Mouse (Mus musculus) frontal cortex, postnatal 25 days (tissue): ENCODE results near the gene Hcrt.

Source experiments
- DNase-seq, 2 experiments: peaks; one replicate each; pipeline ENCODE4 v3.0.0; 2022; ENCODE audit warnings: low spot score in 2 of 2

Hcrt gene

DNA sequence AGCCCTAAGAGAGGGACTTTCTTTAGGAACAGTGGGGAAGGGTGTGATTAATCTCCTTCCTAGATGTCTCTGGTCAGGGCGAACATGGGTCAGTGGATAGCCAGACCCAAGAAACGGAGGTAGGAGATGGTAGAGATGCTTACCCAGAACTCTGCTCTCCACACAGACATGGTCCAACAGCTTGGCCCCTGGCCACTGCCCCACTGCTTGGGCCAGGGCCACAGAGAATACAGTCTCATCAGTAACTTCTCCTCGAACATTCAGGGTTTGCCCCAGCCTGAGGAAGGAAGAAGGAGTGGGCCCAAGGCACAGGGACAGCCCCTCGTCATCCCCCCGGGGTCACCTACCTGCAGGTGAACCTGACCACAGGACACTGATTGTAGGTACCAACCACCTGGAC, 5.1 kb upstream of the Hcrt start:
- DNase-seq: no peak

DNA sequence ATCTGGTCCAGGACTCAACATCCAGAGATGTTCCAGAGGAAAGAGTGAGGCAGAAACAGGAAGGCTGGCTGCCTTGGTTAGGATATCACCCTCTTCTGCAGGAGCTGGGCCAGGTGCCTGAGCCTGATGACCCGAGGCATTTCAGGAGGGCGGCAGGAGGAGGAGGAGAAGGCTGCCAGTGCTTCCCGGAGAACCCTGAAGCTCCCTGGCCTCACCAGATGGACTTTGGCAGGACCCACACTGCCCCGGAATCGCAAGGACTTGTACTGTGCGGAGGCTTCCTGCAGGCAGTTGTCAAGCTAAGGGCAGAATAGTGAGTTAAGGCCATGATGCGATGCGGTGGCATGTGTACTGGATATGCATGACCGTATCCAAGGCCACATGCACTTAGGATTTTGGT, 4.0 kb upstream of the Hcrt start:
- no peak for DNase-seq

DNA sequence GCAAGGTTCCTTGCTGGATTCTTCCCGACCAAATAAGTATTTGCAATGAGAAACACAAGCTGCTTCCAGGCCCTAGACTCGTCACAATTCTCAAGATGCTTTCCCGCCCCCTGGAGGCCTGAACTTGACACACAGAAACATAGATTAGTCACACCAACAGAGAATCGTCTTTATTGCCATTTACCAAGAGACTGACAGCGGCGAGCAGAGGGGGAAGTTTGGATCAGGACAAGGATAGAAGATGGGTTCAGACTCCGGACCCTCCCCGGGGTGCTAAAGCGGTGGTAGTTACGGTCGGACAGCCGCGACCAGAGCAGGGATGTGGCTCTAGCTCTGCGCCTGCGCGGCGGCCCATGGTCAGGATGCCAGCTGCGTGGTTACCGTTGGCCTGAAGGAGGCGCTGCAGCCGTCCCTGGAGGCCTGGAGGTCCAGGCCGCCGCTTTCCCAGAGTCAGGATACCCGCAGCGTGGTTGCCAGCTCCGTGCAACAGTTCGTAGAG, 1.1 kb downstream of the Hcrt start:
- peak; percentile 85 to 86 for DNase-seq

DNA sequence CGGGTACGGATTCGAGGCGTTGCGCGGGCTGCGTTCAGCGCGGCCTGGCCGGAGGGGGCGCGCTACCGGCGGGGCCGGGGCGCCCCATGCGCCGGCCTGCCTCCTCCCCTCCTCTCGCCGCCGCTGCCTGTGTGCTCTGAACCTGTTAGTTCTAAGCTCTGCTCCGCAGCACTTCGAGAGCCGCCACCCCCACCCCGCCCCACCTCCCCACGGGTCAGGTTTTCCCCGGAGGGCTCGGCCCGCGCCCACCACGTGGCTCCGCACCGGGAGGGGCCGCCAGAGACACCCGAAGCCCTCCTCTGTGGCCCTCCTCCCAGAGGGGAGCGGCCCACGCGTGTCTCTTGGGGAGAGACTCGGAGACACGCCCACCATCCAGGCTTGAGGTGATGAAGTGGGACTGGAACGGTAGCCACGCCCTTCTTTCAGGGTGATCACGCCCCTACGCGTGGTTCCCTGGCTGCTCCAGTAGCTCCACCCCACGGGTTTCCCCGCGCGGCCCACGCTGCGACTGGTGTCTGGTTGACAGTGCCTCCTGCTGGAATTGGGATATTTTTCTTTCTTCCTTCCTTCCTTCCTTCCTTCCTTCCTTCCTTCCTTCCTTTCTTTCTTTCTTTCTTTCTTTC, 3.0 kb downstream of the Hcrt start, which contains the start of gene Kcnh4:
Gene Kcnh4 (minus strand): TSS at position 332 of the 623 bp plus-strand sequence.
- peak; percentile 65 to 83 for DNase-seq

DNA sequence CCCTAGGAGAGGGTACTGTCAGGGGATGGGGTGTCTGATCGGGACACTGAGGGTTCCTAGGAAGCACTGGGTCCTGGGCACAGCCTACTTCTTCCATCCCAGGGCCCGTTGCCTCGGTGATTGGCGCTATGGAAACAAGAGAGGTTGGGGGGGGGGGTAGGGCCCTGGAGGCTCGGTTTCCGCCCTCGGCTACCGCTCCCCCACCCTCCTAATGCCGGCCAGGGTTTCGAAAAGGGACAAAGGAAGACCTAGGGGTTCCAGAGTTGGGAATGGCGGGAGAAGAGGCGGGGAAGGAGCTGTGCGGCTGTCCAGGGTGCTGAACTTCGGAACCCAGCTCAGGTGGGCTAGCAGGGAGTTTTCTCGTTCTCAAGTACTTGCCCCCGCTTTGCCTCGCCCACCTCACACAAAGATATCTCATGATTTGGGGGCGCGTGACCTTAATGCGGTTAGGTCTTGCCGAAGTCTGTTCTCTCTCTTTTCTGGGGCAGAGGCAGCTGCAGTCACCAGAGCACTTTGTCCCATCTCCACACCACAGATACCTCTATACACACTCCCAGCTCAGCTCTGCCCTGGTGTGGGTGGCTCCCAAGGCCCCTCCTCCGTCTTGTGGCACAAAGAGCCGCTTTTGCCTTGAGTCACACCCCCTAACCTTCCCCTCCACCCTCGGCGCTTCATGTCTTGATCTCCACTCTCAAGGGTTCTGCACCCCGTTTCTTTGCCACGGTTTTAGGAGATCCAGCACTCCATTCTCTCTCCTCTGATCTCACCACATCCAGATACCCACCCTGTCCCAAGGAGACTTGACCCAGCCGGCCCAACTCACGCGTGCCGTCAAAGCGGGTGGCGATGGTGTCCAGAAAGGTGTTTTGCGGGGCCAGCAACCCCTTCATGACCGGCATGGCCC, 3.8 kb downstream of the Hcrt start:
- DNase-seq: no peak

DNA sequence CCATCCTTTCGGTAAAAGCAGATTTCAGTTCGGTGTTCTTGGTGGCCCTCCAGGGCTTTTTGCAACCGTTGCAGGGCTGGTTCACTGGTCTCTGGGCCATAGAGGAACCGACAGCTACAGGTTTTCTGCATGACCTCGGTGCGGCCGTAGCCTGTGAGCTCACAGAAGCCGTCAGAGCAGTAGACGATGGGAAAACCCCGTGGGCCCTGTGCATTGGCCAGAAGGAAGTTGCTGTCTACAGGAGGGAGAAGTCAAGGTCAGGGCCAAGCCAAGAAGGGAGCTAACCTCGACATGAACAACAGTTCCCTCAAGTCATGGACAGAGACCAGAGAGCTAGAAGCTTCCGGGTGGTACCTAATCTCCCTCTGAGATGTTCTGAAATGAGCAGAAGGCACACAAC, 5.2 kb downstream of the Hcrt start:
- DNase-seq: no peak

- DNase-seq: no peak
Observed at GRCm38 (mm10) chr11:100756476-100756875, 6.3 kb downstream of the Hcrt start.

DNA sequence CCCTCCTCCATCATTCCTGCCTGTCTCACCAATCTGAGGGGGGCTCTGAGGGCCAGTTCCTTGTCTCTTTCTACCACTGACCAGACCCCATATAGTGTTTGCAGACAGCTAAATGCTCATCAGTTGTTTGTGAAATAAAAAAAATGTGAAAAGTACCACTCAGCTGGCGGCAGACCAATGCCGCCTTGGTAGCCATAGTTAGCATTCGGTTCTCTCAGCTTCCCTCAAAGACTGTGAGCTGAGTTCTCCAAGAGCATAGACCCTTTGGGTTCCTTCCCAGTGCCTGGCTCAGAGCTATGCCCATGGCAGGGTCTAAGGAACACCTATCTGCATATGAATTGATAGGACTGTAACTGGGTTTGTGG, 8.1 kb downstream of the Hcrt start:
- DNase-seq: peak in 1 of 2 experiments; percentile 42

DNA sequence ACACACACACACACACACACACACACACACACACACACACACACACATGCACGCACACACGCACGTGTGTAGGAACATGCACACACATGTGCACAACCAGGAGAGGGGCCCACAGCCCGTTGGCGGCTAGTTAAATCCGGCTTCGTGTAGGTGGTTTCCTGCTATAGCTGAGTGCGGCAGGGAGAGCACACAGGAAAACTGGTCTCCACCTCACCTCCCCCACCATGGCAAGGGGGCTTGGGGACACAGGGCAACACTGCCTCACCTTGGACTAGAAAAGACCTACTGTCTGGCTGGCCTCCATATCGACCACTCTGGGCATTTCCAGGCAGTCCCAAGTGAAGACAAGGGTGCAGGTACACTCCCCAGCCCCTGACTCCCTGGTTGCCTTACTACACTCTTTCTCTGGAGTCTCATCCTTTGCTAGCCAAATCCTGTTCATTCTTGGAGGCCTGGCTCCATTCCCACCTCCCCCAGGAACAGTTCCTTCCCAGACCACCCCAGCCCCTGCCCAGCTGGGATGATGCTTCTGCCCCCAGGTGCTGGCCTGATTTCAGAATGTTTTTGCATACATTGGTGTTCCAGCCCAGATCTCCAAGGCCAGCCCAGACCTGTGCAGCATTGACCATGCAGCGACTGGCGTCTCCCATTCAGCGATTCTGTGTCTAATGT, 8.6 kb downstream of the Hcrt start:
- DNase-seq: peak in 1 of 2 experiments; percentile 49

DNA sequence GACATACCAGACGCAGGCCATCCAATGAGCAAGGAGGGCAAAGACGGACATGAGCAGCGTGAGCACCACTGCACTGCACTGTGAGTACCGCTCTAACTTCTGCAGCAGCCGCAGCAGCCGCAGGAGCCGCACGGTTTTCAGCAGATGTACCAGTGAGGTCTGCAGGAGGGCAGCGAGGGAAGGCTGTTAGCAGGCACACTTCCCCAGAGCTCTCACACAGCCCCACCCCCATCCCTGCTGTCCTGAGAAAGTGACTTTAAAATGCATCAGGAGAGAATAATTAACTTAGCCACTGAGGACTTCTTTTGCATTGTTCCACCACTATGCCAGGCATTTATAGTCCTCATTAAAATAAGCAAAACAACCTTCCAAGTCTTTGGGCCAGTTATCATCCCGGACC, 10.4 kb downstream of the Hcrt start:
- DNase-seq: no peak

- DNase-seq: no peak
Observed at GRCm38 (mm10) chr11:100750127-100750526, 12.6 kb downstream of the Hcrt start.

- no peak for DNase-seq
Observed at GRCm38 (mm10) chr11:100749469-100749868, 13.3 kb downstream of the Hcrt start.

DNA sequence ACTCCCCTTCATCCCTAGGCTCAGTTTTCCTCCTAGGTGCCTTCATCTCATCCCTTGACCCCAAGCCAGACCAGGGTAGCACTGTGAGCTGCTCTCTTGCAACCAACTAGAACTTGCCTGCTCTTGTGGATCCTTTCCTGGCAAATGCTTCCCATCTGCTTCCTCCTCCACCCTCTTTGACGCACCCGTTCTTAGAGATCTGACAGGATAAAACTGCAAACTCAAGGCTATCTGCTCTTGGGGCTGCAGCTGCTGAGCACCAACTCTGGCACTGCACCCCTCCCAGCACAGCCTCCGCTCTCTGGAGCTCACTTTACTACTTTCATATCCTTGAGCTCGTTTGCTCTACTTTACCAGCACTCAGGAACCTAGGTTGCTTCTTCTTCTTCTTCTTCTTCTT, 14.1 kb downstream of the Hcrt start:
- DNase-seq: no peak

DNA sequence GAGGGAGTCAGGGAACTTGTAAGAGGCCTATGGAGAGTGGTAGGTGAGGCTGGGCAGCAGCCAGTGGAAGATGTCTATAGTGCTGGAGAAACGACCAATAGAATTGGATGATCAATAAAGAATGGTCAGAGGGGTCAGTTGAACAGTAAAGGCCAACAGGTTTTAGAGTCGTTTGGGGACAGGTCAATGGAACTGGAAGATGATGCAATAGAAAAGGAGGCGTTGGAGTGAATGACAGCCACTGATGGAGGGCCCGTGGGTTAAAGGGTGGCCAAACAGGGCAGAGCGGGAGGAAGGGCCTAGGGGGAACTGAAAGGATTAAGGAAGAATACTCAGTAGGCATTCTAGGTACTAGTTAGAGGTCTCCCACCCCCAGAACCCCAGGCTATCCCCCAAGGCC, 15.6 kb downstream of the Hcrt start:
- no peak for DNase-seq

GRCm38 (mm10) chr11:100746546-100746945, 16.2 kb downstream of the Hcrt start:
- DNase-seq: no peak

GRCm38 (mm10) chr11:100745085-100745484, 17.6 kb downstream of the Hcrt start:
- DNase-seq: peak in 1 of 2 experiments; percentile 45

DNA sequence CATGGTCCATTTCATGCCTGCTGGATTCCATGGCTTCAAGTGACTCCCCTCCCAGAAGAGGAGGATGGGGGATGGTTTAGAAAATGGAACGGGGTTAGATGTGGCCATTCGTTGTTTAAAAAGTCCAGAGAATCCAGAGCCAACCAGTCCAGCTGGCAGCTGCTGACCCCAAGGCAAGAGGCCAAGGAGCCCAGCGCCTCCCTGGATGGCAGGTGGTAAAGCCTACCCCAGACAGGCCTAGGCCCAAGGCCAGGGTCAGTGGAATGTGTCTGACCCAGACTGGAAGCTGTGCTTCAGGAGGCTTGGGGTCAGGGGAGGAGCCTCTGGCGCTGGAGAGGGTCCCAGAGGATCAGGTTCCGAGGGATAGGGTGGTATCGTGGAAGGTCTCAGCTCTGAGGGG, 21.4 kb downstream of the Hcrt start:
- no peak for DNase-seq

DNA sequence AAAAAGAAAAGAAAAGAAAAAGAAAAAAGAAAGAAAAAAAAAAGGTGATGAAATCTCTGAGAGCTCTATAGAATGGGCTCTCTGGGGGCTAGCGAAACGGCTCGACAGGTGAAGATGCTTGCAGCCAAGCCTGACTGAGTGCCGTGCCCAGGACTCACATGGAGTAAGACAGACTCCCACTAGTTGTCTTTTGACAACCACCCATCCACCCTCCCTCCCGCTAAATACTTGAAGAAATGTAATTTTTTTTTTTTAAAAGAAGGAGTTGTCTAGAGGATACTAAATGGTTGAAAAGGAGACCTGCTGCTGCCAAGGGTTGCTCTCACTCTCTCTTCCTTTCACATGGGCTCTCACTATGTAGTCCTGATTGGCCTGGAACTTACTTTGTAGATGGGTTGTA, 24.0 kb downstream of the Hcrt start:
- DNase-seq: no peak

DNA sequence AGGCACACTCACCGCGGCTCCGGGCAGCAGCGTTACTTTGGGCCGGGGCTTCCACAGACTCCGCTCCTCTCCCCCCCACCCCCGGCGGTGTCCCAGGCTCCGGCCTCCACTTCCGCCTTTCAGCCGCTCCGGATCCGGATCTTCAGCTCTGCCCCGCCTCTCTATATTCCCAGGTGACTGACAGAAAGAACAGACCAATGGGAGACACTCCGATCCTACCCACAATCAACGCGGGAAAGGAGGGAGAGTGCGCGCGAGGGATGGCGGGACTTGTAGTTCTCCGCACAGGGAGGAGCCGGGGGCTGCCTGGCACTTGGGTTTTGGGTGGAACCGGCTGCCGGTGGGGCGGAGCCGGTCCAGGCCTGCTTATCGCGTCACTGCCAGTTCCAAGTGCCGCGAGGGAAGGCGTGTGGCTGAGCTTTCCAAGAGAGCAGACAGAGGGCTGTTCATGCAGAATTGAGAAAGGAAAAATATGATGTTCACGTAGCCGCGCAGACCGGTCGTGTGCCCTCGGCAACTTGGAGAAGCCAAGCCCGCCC, 24.6 kb downstream of the Hcrt start, which contains the start of gene Rab5c:
Gene Rab5c (minus strand): TSS at position 150 of the 539 bp plus-strand sequence.
- DNase-seq: peak; percentile 94 to 97

DNA sequence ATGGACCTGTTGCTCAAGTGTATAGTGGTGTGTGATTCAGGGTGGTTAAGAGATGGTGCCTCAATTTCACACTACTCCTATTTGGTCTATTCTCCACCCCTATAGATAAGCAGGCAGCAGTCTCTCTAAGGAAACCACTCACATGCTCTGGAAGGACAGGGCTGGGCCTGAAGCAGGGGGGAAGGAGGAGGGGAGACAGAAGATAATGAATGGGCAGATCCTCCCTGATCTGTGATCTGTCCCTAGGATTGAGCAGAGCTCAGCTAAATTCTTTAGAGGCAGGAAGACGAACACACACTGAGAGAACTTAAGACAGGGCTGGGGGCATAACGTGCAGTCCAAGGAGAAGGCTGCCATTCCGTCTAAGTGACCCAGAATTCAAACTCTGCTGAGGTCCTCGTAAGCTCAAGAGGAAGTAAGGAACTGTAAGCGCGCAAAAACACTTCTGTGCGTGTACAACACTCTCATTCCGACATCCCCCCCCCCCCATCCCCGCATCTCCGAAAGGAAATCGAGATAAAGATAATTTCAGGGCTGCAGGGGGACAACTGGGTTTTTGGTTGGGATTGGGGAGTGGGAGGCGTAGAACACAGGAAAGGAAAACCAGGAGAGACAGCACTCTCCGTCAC, 25.5 kb downstream of the Hcrt start:
- DNase-seq: no peak

- no peak for DNase-seq
Observed at GRCm38 (mm10) chr11:100736746-100737080, 26.0 kb downstream of the Hcrt start.
